Mouse (Mus musculus): ENCODE data around the gene Ptpn5. TPM values are rescaled to one million over a fixed set of nuclear protein-coding genes. Genes with fewer than 3 reads are reported as not detected.

Gene Ptpn5
- polyA plus RNA-seq (2017; shearing (Covaris generic)), result 10 to 100 TPM in 1 of 2 experiments, 1 to 10 TPM in 1; 5.2 to 23.9 TPM

GRCm38 (mm10) chr7:47133331-47133730 lies at the start of gene Ptpn5:
Gene Ptpn5 (minus strand): TSS chr7:47133684.

GRCm38 (mm10) chr7:47050366-47050765 lies 83.1 kb downstream of the Ptpn5 start, which contains the start of gene Tmem86a:
Gene Tmem86a (plus strand): TSS chr7:47050601.

Other genes with a start within 250 kb of the Ptpn5 start
- gene Tsg101, start 213.7 kb downstream of the Ptpn5 start, polyA plus RNA-seq (2017; shearing (Covaris generic)), result 100 to 1,000 TPM; 114 to 143 TPM
- gene Uevld, start 175.2 kb downstream of the Ptpn5 start, polyA plus RNA-seq (2017; shearing (Covaris generic)), result 1 to 10 TPM; 5.2 to 6.3 TPM
- 1 to 10 TPM in 1 of 2 experiments, not detected in 1; 1.4 TPM for gene Gm9999, start 150.1 kb downstream of the Ptpn5 start, polyA plus RNA-seq (2017; shearing (Covaris generic))
- gene Spty2d1, start 125.3 kb downstream of the Ptpn5 start, polyA plus RNA-seq (2017; shearing (Covaris generic)), result 10 to 100 TPM; 44.4 to 59.7 TPM
- 1 to 10 TPM in 1 of 2 experiments, under 1 TPM in 1; 0.97 to 4.9 TPM for gene Tmem86a, start 83.1 kb downstream of the Ptpn5 start, polyA plus RNA-seq (2017; shearing (Covaris generic))
- not detected for gene Mrgpra6, start 71.2 kb upstream of the Ptpn5 start, polyA plus RNA-seq (2017; shearing (Covaris generic))
- not detected for gene Mrgpra9, start 119.2 kb upstream of the Ptpn5 start, polyA plus RNA-seq (2017; shearing (Covaris generic))
- not detected for gene Mrgpra1, start 220.6 kb upstream of the Ptpn5 start, polyA plus RNA-seq (2017; shearing (Covaris generic))